Mouse (Mus musculus) spleen, adult 18-20 months (tissue): Measurements from ENCODE around the gene Nubpl.

ENCODE experiments used
- DNase-seq, 2 experiments: peaks; one replicate each; pipeline ENCODE4 v3.0.0; 2022; ENCODE audit warnings: mixed read lengths in 2 of 2

The Nubpl gene

GRCm38 (mm10) chr12:52248531-52248930, 151.0 kb downstream of the Nubpl start:
- no peak for DNase-seq

DNA sequence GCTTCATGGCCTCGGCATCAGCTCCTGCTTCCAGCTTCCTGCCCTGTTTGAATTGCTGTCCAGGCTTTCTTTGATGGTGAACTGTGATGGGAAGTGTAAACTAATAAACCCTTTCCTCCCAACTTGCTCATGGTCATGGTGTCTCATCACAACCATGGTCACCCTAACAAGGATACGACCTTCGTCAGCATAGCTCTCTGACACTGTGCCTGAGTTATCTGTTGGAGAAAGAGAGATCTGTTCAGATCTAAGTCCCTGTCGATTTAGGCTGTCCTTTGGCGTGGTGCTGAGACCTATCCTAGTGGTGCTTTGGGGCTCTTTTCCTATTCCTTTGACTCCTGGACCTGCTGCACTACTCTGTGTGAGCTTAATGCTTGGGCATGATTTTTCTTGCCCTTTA, 156.6 kb downstream of the Nubpl start:
- DNase-seq = no peak

DNA sequence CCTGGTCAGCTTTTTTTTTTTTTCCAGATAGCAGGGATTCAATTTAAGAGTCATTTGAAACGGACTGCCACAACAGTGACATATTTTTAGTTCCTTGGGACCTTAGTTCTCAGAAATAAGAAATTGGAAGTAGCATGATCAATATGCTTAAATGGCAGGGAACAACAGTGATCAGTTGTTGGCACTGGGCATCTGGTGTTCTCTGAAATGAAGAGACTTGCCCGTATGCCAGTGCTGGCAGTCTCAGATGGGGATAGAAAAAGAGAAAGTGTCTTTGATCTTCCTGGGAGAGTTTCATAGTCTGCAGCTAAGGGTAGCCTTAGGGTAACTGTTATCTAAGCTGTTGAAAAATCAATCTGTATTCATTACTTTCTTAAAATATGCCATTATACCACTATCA, 170.6 kb downstream of the Nubpl start:
- DNase-seq = no peak

GRCm38 (mm10) chr12:52272828-52273227, 175.3 kb downstream of the Nubpl start:
- DNase-seq = no peak

GRCm38 (mm10) chr12:52276320-52276719, 178.8 kb downstream of the Nubpl start:
- DNase-seq = no peak

- DNase-seq = no peak
These were observed 183.7 kb downstream of the Nubpl start for GRCm38 (mm10) chr12:52281232-52281631.

DNA sequence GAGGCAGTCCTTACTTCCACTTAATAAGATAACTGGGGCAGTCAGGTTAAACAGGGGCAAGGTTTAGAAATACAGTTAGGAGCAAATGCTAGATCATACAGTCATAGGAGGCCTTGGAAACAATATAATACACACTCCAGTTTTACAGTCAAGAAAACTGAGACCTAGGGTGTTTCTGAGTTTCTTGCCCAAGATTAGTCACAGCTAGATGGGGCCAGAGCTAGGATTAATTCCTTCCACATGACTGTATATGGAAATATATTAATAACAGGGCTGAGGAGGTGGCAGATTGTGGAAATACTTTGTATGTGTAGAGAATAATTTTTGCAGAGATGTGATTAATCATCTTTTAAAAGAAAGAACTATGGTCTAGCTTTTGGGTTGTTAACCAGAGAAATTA, 186.9 kb downstream of the Nubpl start:
- DNase-seq = no peak

DNA sequence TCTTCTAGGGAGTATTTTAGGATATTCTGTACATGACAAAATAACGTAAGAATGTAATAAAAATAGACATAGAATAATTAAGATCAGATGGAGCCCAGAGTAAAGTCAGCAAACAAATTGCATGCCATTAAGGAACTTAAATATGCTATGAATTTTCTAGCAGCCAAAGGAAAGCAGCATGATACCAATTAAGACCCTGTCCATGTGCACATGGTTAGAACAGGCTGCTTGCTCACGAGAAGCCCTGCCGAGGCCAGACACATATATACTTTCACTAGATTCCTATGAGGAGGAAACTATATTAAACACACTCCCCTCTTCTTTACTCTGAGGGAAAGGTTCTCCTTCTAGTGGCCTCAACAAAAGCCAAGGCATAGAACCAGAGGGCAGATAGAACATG, 189.3 kb downstream of the Nubpl start:
- no peak for DNase-seq

- DNase-seq = no peak
These were observed 191.0 kb downstream of the Nubpl start for GRCm38 (mm10) chr12:52288537-52288936.

GRCm38 (mm10) chr12:52288941-52289567, 191.5 kb downstream of the Nubpl start:
- DNase-seq = no peak

DNA sequence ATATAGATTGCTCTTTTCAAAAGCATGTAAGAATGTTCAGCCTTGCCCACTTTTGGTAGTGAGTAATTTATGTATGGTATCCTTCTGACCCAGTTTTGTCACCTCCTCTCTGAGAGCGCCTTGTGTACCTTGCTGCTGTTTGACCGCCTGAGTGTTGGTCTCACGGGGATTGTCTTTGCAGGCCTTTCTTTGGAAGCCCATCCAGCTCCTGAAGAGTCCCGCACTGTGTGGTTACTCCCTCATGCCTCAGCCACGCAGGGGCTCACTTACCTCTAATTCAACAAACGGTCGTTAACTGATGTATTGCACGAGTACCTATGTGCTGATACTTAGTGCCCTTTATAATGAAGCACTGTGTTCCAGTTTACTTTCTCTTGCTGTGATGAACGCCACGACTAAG, 192.1 kb downstream of the Nubpl start:
- no peak for DNase-seq

DNA sequence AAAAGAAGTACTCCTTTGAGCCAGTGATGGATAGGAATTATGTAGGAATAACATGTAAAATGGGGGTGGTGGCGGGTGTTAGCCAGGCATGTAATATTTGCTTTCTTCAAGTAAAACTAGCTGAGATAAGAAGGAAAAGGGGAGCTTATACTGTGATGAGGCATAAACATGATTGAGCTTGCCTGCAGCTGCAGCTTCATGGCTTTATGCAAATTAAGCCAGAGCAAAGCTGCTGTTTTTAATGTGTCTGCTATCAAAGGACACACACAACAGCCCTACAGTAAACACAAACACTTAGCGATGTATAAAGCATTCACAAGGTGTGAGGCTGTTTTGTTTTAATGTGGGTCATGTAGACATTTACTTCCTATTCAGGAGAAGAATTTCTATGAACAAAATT, 196.4 kb downstream of the Nubpl start:
- DNase-seq = no peak

DNA sequence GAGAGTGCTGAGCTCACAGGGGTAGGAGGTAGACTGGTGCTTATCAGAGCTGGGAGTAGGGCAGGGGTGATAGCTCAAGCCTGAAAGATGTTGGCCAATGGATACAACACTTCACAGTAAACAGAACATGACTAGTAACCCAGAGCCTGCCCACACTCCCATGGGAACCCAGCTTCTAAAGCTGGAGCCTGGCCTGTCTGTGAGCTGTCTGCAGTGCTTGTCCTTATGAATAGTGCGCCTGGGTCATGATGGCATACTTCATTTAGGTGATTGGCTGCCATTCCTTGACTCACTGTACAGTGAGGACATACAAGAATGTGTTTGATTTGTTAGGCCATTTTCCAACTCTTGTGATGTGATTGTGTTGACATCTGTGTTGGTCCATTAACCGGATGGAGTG, 200.5 kb downstream of the Nubpl start:
- no peak for DNase-seq

- DNase-seq = no peak
These were observed 201.1 kb downstream of the Nubpl start for GRCm38 (mm10) chr12:52298683-52299082.

- DNase-seq = no peak
These were observed 205.4 kb downstream of the Nubpl start for GRCm38 (mm10) chr12:52302961-52303360.

DNA sequence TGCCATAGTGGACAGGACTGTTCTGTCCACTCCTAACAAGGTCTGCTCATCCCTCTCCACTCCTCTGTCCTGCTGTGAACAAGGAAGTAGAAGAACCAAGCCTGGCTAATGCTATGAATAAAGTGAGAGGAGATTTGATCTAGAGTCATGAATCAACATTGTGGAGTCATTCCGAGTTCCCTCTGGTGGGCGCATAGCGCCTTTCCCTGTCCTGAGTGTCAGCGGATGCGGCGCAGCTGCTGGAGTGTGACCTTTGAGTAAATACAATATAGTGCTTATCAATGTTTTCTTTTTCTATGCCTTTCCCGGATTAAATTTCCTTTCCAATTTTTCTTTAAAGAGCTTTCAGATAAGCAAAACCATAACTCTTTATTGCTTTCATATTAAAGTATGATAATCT, 208.8 kb downstream of the Nubpl start:
- DNase-seq = no peak

DNA sequence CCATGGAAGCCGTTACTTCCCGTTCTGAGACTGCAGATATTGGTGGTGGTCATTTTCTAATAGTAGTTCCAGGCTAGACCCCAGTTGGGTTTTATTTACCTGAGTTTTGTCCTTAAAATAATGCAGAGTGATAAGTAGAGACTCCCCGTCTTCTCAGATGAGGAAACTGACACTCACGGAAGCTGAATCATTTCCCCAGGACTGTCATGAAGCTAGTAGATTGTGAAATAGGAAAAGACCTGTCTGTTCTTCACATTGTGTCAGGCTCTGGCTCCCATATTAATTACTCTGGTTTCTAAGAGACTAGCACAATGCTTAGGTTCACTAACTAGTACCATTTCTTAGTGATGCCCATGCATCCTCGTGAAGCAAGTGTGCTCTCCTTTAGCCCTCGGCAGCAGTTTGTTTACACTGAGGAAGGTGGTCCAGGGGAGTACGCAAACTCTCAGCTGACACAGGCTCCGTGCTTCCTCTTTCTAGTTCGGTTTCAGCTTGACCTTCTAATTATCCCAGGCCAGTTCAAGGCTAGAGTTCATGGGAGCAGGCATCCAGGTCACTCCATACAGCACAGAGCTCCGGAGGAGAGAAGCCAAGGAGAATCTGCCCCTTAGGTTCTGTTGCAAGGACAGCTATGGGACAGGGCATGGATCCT, 209.9 kb downstream of the Nubpl start:
- no peak for DNase-seq

GRCm38 (mm10) chr12:52308628-52309027, 211.1 kb downstream of the Nubpl start:
- DNase-seq = no peak

- no peak for DNase-seq
These were observed 217.3 kb downstream of the Nubpl start for GRCm38 (mm10) chr12:52314818-52315217.

GRCm38 (mm10) chr12:52317635-52318034, 220.1 kb downstream of the Nubpl start:
- DNase-seq = no peak

GRCm38 (mm10) chr12:52318426-52318825, 220.9 kb downstream of the Nubpl start:
- no peak for DNase-seq

- DNase-seq = no peak
These were observed 221.6 kb downstream of the Nubpl start for GRCm38 (mm10) chr12:52319156-52319555.

DNA sequence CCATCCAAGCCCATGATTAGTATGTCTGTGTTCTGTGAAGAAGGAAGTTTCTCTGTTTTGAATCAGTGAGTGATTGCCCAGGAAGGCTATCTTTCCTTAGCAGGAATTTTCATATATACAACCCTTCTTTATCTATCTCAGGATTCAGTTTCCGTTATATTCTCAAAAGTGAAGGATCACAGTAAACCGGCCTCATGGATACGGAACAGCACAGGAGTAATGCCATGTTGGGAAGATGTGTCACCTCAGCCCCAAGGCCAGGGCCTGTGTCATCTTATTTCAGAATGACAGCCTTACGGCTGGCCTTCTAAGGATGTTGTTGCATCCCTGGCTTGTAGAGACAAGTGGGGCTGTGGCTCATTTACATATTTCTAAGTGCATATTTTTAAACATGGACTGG, 231.0 kb downstream of the Nubpl start:
- DNase-seq = no peak

GRCm38 (mm10) chr12:52335142-52335765, 237.7 kb downstream of the Nubpl start:
- no peak for DNase-seq
